Mouse (Mus musculus): Measurements from ENCODE around the gene Cdk6. TPM values are rescaled to one million over a fixed set of nuclear protein-coding genes. Genes with fewer than 3 reads are reported as not detected.

The Cdk6 gene
- polyA plus RNA-seq, 1 experiment: not detected

GRCm38 (mm10) chr5:3544480-3544769 is 203.1 kb downstream of the Cdk6 start:
- no peak for TF ChIP-seq POLR2A (IDR thresholded peaks at IDR 0.05; ENCODE audit: insufficient read depth, low read depth, low read length)
- no peak for TF ChIP-seq CTCF (IDR thresholded peaks at IDR 0.05; ENCODE audit: insufficient read depth, low read depth, low read length)
- H3K27ac ChIP-seq (ENCODE audit: insufficient read depth, low read depth, low read length): no peak overlapping the region
- H3K4me1 ChIP-seq (ENCODE audit: control insufficient read depth, insufficient read depth, low read length): 0 out of 2 replicates have a peak, but pooled peaks cover 2% of the 10 kb centered on the region
- WGBS: 4% methylated on average over 7 of the region's 7 CpGs
- peak overlapping the region; percentile 82 for H3K4me3 ChIP-seq (ENCODE audit: insufficient read depth, low read depth, low read length)

- WGBS: 70% methylated on average over 1 of the region's 1 CpGs
- no peak for TF ChIP-seq CTCF (IDR thresholded peaks at IDR 0.05; ENCODE audit: insufficient read depth, low read depth, low read length)
- TF ChIP-seq POLR2A (IDR thresholded peaks at IDR 0.05; ENCODE audit: insufficient read depth, low read depth, low read length): no peak
- Histone ChIP-seq H3K4me1 (ENCODE audit: control insufficient read depth, insufficient read depth, low read length) (0 out of 2 replicates have a peak, but pooled peaks cover 2% of the 10 kb centered on the region), H3K4me3 (ENCODE audit: insufficient read depth, low read depth, low read length) (no peak overlapping the region), H3K27ac (ENCODE audit: insufficient read depth, low read depth, low read length) (no peak overlapping the region)
Observed at GRCm38 (mm10) chr5:3546226-3546625, 204.9 kb downstream of the Cdk6 start.

- 96% methylated on average over 1 of the region's 1 CpGs for WGBS
- Histone ChIP-seq H3K4me1 (ENCODE audit: control insufficient read depth, insufficient read depth, low read length) (no peaks in the 10 kb centered on the region), H3K27ac (ENCODE audit: insufficient read depth, low read depth, low read length) (no peak overlapping the region), H3K4me3 (ENCODE audit: insufficient read depth, low read depth, low read length) (no peak overlapping the region)
- TF ChIP-seq POLR2A (IDR thresholded peaks at IDR 0.05; ENCODE audit: insufficient read depth, low read depth, low read length): no peak
- TF ChIP-seq CTCF (IDR thresholded peaks at IDR 0.05; ENCODE audit: insufficient read depth, low read depth, low read length): no peak
Observed at GRCm38 (mm10) chr5:3551481-3551880, 210.2 kb downstream of the Cdk6 start.

GRCm38 (mm10) chr5:3554198-3554597 is 212.9 kb downstream of the Cdk6 start:
- no peak overlapping the region for H3K4me3 ChIP-seq (ENCODE audit: insufficient read depth, low read depth, low read length)
- TF ChIP-seq POLR2A (IDR thresholded peaks at IDR 0.05; ENCODE audit: insufficient read depth, low read depth, low read length) (no peak), CTCF (IDR thresholded peaks at IDR 0.05; ENCODE audit: insufficient read depth, low read depth, low read length) (no peak)
- no peak overlapping the region for H3K27ac ChIP-seq (ENCODE audit: insufficient read depth, low read depth, low read length)
- H3K4me1 ChIP-seq (ENCODE audit: control insufficient read depth, insufficient read depth, low read length): no peaks in the 10 kb centered on the region
- whole genome bisulfite sequencing: 88% methylated on average over 2 of the region's 2 CpGs

- no peak for TF ChIP-seq POLR2A (IDR thresholded peaks at IDR 0.05; ENCODE audit: insufficient read depth, low read depth, low read length)
- no peak for TF ChIP-seq CTCF (IDR thresholded peaks at IDR 0.05; ENCODE audit: insufficient read depth, low read depth, low read length)
- no peak within 1 kb of the TSS for H3K4me3 ChIP-seq (ENCODE audit: insufficient read depth, low read depth, low read length)
- H3K27ac ChIP-seq (ENCODE audit: insufficient read depth, low read depth, low read length): no peak within 1 kb of the TSS
- no peaks in the 10 kb centered on the region for H3K4me1 ChIP-seq (ENCODE audit: control insufficient read depth, insufficient read depth, low read length)
- WGBS: 93% methylated on average over 4 of the region's 4 CpGs
Observed at GRCm38 (mm10) chr5:3571266-3571665, 230.0 kb downstream of the Cdk6 start, which contains the start of gene 1700109H08Rik. Gene 1700109H08Rik, plus strand, starts transcription at chr5:3571566.

GRCm38 (mm10) chr5:3574825-3575224 is 233.5 kb downstream of the Cdk6 start:
- 98% methylated on average over 2 of the region's 2 CpGs for WGBS
- no peaks in the 10 kb centered on the region for H3K4me1 ChIP-seq (ENCODE audit: control insufficient read depth, insufficient read depth, low read length)
- no peak overlapping the region for H3K4me3 ChIP-seq (ENCODE audit: insufficient read depth, low read depth, low read length)
- H3K27ac ChIP-seq (ENCODE audit: insufficient read depth, low read depth, low read length): no peak overlapping the region
- no peak for TF ChIP-seq POLR2A (IDR thresholded peaks at IDR 0.05; ENCODE audit: insufficient read depth, low read depth, low read length)
- no peak for TF ChIP-seq CTCF (IDR thresholded peaks at IDR 0.05; ENCODE audit: insufficient read depth, low read depth, low read length)

GRCm38 (mm10) chr5:3577939-3578338 is 236.7 kb downstream of the Cdk6 start:
- H3K4me1 ChIP-seq (ENCODE audit: control insufficient read depth, insufficient read depth, low read length): no peaks in the 10 kb centered on the region
- H3K27ac ChIP-seq (ENCODE audit: insufficient read depth, low read depth, low read length): no peak overlapping the region
- 91% methylated on average over 2 of the region's 2 CpGs for WGBS
- TF ChIP-seq CTCF (IDR thresholded peaks at IDR 0.05; ENCODE audit: insufficient read depth, low read depth, low read length) (no peak), POLR2A (IDR thresholded peaks at IDR 0.05; ENCODE audit: insufficient read depth, low read depth, low read length) (no peak)
- H3K4me3 ChIP-seq (ENCODE audit: insufficient read depth, low read depth, low read length): no peak overlapping the region

- no peak overlapping the region for H3K4me3 ChIP-seq (ENCODE audit: insufficient read depth, low read depth, low read length)
- no peaks in the 10 kb centered on the region for H3K4me1 ChIP-seq (ENCODE audit: control insufficient read depth, insufficient read depth, low read length)
- WGBS: 97% methylated on average over 7 of the region's 7 CpGs
- H3K27ac ChIP-seq (ENCODE audit: insufficient read depth, low read depth, low read length): no peak overlapping the region
- TF ChIP-seq POLR2A (IDR thresholded peaks at IDR 0.05; ENCODE audit: insufficient read depth, low read depth, low read length) (no peak), CTCF (IDR thresholded peaks at IDR 0.05; ENCODE audit: insufficient read depth, low read depth, low read length) (no peak)
Observed at GRCm38 (mm10) chr5:3579066-3579465, 237.8 kb downstream of the Cdk6 start.

Other genes starting within 250 kb of the Cdk6 start
- gene Fam133b, start 202.3 kb downstream of the Cdk6 start, polyA plus RNA-seq (2012; ENCODE audit: insufficient read depth, insufficient read length, low replicate concordance, missing spikeins): not detected in 2 replicates
- not detected in 2 replicates for gene 1700109H08Rik, start 230.1 kb downstream of the Cdk6 start, polyA plus RNA-seq (2012; ENCODE audit: insufficient read depth, insufficient read length, low replicate concordance, missing spikeins)

Measured in olfactory bulb, adult 2 months (tissue).